In the genomic region with DNA sequence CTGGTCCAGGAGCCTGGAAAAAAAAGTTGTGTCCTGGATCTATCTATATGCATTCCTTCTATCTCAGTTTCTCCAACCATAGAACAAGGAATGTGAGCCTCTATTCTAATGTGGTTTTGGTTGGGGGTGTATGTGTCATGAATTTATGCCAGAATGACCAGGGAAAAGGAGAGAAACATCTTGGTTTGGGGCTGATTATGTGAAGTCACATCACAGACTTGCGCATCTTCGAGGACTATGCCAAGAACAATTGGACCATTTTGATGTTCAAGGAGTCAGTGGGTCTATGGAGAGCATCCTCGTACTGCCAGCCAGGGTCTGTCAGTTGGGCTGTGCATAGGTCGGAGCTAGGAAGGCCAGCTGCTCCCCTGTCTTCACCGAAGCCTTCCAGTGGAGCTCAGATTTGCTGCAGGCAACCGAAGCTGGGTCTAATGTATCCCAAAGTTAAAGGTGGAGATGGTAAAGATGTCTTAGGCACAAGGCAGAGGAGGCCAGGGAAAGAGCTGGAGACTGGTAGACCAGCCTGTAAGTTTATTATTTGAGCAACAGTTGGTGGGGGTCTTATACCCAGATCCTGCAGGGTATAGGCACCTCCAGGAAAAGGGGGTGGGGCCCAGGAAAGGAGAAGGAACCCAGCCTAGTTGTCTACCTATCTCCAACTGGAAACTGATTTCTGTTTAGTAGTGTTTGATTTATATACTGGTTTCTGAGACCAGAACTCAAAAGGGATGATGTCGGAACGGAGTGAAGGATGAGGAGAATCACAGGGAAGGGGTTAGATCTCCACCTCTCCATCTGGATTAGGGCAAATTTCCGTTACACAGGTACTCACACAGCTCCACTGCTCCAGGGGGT, we compare ENCODE assay signal across 11 mouse cellular contexts. TPM values are rescaled to one million over a fixed set of nuclear protein-coding genes. Genes with fewer than 3 reads are reported as not detected.
DNase-seq lines count a peak whose midpoint lies in the region; ATAC-seq and TF ChIP-seq lines count a peak whose summit lies in the region.
"Had no signal": no experiment of that assay in that cellular context is flagged by ENCODE, and none has a peak within 500 bp of the region (broad histone marks: within the 10 kb centered on the region; RNA-seq: fewer than 3 reads in every experiment).

No protein-coding gene starts in this region.

- no peak overlapping the region for H3K27ac ChIP-seq in gastrocnemius, adult 2 months
- no peak overlapping the region for H3K27ac ChIP-seq in kidney, postnatal 0 days
- no peak overlapping the region for H3K27ac ChIP-seq in brown adipose tissue, adult 24 weeks (replicated peaks; ENCODE audit: low read depth, low read length)
- no peak overlapping the region for H3K27ac ChIP-seq in limb, embryonic 15.5 days

- no peak for DNase-seq in gastrocnemius, adult 2 months
- DNase-seq in gastrocnemius, adult 8-10 months (ENCODE audit: low spot score in 2 of 2), result no peak
- no peak for DNase-seq in kidney, postnatal 0 days (ENCODE audit: low spot score)
- no peak for DNase-seq in kidney, postnatal 10 days
- no peak for DNase-seq in ovary, postnatal 10 days (ENCODE audit: low spot score)
- DNase-seq in ovary, adult 18-20 months (ENCODE audit: low spot score), result no peak
- DNase-seq: gastrocnemius, postnatal 25 days; layer of hippocampus, postnatal 36 days had no signal

- H3K4me3 ChIP-seq in gastrocnemius, adult 2 months, result peak overlapping the region; percentile 63
- peak overlapping the region; percentile 27; the same call in 1 of the 2 replicates for H3K4me3 ChIP-seq in kidney, postnatal 0 days (replicated peaks; ENCODE audit: low read depth, low read length)
- peak overlapping the region; percentile 45; the same call in 1 of the 2 replicates for H3K4me3 ChIP-seq in brown adipose tissue, adult 24 weeks (ENCODE audit: insufficient read depth, low read depth, low read length)
- H3K4me3 ChIP-seq in limb, embryonic 15.5 days, result peak overlapping the region; percentile 48

- no peak overlapping the region for H3K9ac ChIP-seq in kidney, postnatal 0 days (ENCODE audit: low read depth, low read length)
- H3K9ac ChIP-seq in limb, embryonic 15.5 days, result no peak overlapping the region

- peaks cover 13% of the 10 kb centered on the region for H3K4me1 ChIP-seq in kidney, postnatal 0 days (replicated peaks; ENCODE audit: insufficient read depth, low read length)
- peaks cover 13% of the 10 kb centered on the region for H3K4me1 ChIP-seq in brown adipose tissue, adult 24 weeks (ENCODE audit: control insufficient read depth, insufficient read depth, insufficient read length, low read length)
- peaks cover 39% of the 10 kb centered on the region for H3K4me1 ChIP-seq in limb, embryonic 15.5 days

- no peaks in the 10 kb centered on the region for H3K9me3 ChIP-seq in kidney, postnatal 0 days (replicated peaks; ENCODE audit: low read length)
- no peaks in the 10 kb centered on the region for H3K9me3 ChIP-seq in limb, embryonic 15.5 days

- no peak for ATAC-seq in kidney, postnatal 0 days (replicated peaks; ENCODE audit: low FRiP score, low read depth)
- no peak for ATAC-seq in limb, embryonic 15.5 days (ENCODE audit: insufficient number of reproducible peaks, low FRiP score, low TSS enrichment, low read depth)

- peaks cover 96% of the 10 kb centered on the region for H3K27me3 ChIP-seq in kidney, postnatal 0 days (ENCODE audit: insufficient read depth, low read length)
- H3K27me3 ChIP-seq in limb, embryonic 15.5 days, result peaks cover 99% of the 10 kb centered on the region

- H3K4me2 ChIP-seq in kidney, postnatal 0 days (ENCODE audit: low read length), result peak overlapping the region; percentile 51
- H3K4me2 ChIP-seq in limb, embryonic 15.5 days, result peak overlapping the region; percentile 83

- 11% methylated on average over 9 of the region's 9 CpGs for WGBS in kidney, postnatal 0 days
- 19% methylated on average over 9 of the region's 9 CpGs for WGBS in limb, embryonic 15.5 days

- H3K36me3 ChIP-seq in kidney, postnatal 0 days (ENCODE audit: insufficient read depth, low read length), result no peaks in the 10 kb centered on the region
- H3K36me3 ChIP-seq in limb, embryonic 15.5 days, result no peaks in the 10 kb centered on the region

- intact Hi-C loops in gastrocnemius, adult 2 months (cut with DNase I), result no loop called here

- TF ChIP-seq CTCF in gastrocnemius, adult 2 months (IDR thresholded peaks at IDR 0.05), result no peak
- TF ChIP-seq CTCF in kidney, postnatal 0 days (IDR thresholded peaks at IDR 0.05; ENCODE audit: low read depth), result no peak

RNA-seq across cellular contexts. Expression of a gene that starts 1.7 kb away (rescaled TPM):
- total RNA-seq in gastrocnemius, adult 2 months (2021), result not detected
- total RNA-seq in gastrocnemius, adult 8-10 months (2022), result not detected
- polyA plus RNA-seq in kidney, postnatal 0 days (2015; fragmentation: Nextera tagmentation; extraction: Ambion mirVana), result not detected in 2 replicates
- polyA plus RNA-seq in brown adipose tissue, adult 24 weeks (2012; ENCODE audit: insufficient read depth, insufficient read length, missing spikeins), result not detected in 2 replicates
- 3.3 and 4.4 TPM in 2 replicates for polyA plus RNA-seq in limb, embryonic 15.5 days (2015; fragmentation: Nextera tagmentation; extraction: Ambion mirVana)
- total RNA-seq: gastrocnemius, postnatal 25 days; layer of hippocampus, postnatal 36 days; megakaryocyte-erythroid progenitor cell, adult 5-6 weeks had no signal

RNA-seq across cellular contexts. Expression of a gene that starts 24.4 kb away (rescaled TPM):
- not detected for total RNA-seq in gastrocnemius, adult 2 months (2021)
- not detected for total RNA-seq in gastrocnemius, adult 8-10 months (2022)
- 0.45 and 0.62 TPM in 2 replicates for polyA plus RNA-seq in kidney, postnatal 0 days (2015; fragmentation: Nextera tagmentation; extraction: Ambion mirVana)
- not detected in 2 replicates for polyA plus RNA-seq in brown adipose tissue, adult 24 weeks (2012; ENCODE audit: insufficient read depth, insufficient read length, missing spikeins)
- 17.7 and 20.9 TPM in 2 replicates for polyA plus RNA-seq in limb, embryonic 15.5 days (2015; fragmentation: Nextera tagmentation; extraction: Ambion mirVana)
- total RNA-seq: gastrocnemius, postnatal 25 days; layer of hippocampus, postnatal 36 days; megakaryocyte-erythroid progenitor cell, adult 5-6 weeks had no signal

Comparison
In these comparisons a context has a peak if more than half of its experiments do, and no peak if none do; other contexts are left out.
1. RNA of a gene that starts 24.4 kb away (polyA plus RNA-seq): 17.7 to 20.9 TPM in limb, embryonic 15.5 days; 0.45 to 0.62 TPM in kidney, postnatal 0 days and not detected in brown adipose tissue, adult 24 weeks; every median in the first group is over 10 times any median in the second.
2. Peak in every context shown above with its lines, with median percentiles within 50 percentile points of each other: H3K4me3 ChIP-seq.